23 mouse cellular contexts compared by ENCODE assay signal in the genomic region with DNA sequence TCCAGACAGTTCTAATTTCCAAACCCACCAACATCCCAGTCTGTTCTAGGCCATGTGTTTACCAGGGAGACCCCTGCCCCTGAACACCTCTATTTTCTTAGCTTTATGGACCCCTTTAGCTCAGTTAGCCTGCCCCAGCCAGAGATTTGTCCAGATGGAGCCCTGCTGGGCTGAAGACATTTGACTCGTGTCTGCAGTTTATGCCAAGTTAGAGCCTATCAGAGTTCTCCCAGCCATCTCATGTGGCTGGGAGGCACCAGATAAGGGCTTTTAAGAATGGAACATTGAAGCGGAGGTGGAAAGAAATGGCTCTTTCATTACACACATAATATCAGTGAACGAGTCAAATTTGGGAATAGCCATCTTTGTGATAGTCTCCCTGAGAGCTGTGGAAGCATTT. TPM values are rescaled to one million over a fixed set of nuclear protein-coding genes. Genes with fewer than 3 reads are reported as not detected.
DNase-seq lines count a peak whose midpoint lies in the region; ATAC-seq lines count a peak whose summit lies in the region.
"Had no signal": no experiment of that assay in that cellular context is flagged by ENCODE, and none has a peak within 500 bp of the region (broad histone marks: within the 10 kb centered on the region; RNA-seq: fewer than 3 reads in every experiment).

No protein-coding gene starts in this region.

- peak; percentile 77 for ATAC-seq in liver, embryonic 13.5 days (ENCODE audit: low read depth)
- ATAC-seq: intestine, postnatal 0 days had no signal

- peak overlapping the region; percentile 58 for H3K4me2 ChIP-seq in liver, embryonic 13.5 days
- H3K4me2 ChIP-seq: embryonic facial prominence, embryonic 13.5 days; hindbrain, embryonic 15.5 days; kidney, embryonic 15.5 days; limb, embryonic 12.5 days; lung, embryonic 14.5 days; midbrain, embryonic 11.5 days had no signal

- no peaks in the 10 kb centered on the region for H3K36me3 ChIP-seq in erythroblast, embryonic 14.5 days (ENCODE audit: control insufficient read depth)
- no peaks in the 10 kb centered on the region for H3K36me3 ChIP-seq in liver, embryonic 13.5 days
- H3K36me3 ChIP-seq: embryonic facial prominence, embryonic 13.5 days; hindbrain, embryonic 15.5 days; kidney, embryonic 15.5 days; limb, embryonic 12.5 days had no signal

- 15% methylated on average over 3 of the region's 3 CpGs for WGBS in liver, embryonic 13.5 days (ENCODE audit: insufficient replicate concordance)

- H3K4me3 ChIP-seq in erythroblast, embryonic 14.5 days (replicated peaks) = peak overlapping the region; percentile 30
- H3K4me3 ChIP-seq in liver, embryonic 13.5 days (replicated peaks) = no peak overlapping the region
- H3K4me3 ChIP-seq: embryonic facial prominence, embryonic 13.5 days; heart, adult 2 months; hindbrain, embryonic 15.5 days; kidney, embryonic 15.5 days; limb, embryonic 12.5 days had no signal

- H3K9ac ChIP-seq in liver, embryonic 13.5 days = peak overlapping the region; percentile 49; the same call in 1 of the 2 replicates
- H3K9ac ChIP-seq: embryonic facial prominence, embryonic 13.5 days; hindbrain, embryonic 15.5 days; kidney, embryonic 15.5 days; limb, embryonic 12.5 days; lung, embryonic 14.5 days had no signal

- no peaks in the 10 kb centered on the region for H3K9me3 ChIP-seq in erythroblast, embryonic 14.5 days (ENCODE audit: control insufficient read depth, low read length)
- no peaks in the 10 kb centered on the region for H3K9me3 ChIP-seq in liver, embryonic 13.5 days (replicated peaks)
- H3K9me3 ChIP-seq: embryonic facial prominence, embryonic 13.5 days; hindbrain, embryonic 15.5 days; kidney, embryonic 15.5 days; limb, embryonic 12.5 days had no signal

- H3K4me1 ChIP-seq in erythroblast, embryonic 14.5 days (ENCODE audit: control insufficient read depth) = peaks cover 69% of the 10 kb centered on the region
- H3K4me1 ChIP-seq in liver, embryonic 13.5 days (replicated peaks) = peaks cover 65% of the 10 kb centered on the region
- H3K4me1 ChIP-seq: embryonic facial prominence, embryonic 13.5 days; limb, embryonic 12.5 days had no signal

- peaks cover 4% of the 10 kb centered on the region for H3K27me3 ChIP-seq in erythroblast, embryonic 14.5 days (ENCODE audit: control insufficient read depth)
- H3K27me3 ChIP-seq in liver, embryonic 13.5 days = peaks cover 6% of the 10 kb centered on the region; the same call in 1 of the 2 replicates
- H3K27me3 ChIP-seq: hindbrain, embryonic 15.5 days; kidney, embryonic 15.5 days; limb, embryonic 12.5 days had no signal

- peak; percentile 12 for DNase-seq in spleen, adult 12 weeks (ENCODE audit: low spot score)
- no peak for DNase-seq in spleen, adult 18-20 months
- peak; percentile 65 for DNase-seq in liver, embryonic 13.5 days
- DNase-seq in urinary bladder, postnatal 4 days (ENCODE audit: low spot score in 2 of 2) = no peak
- no peak for DNase-seq in lung, postnatal 4 days
- DNase-seq in cerebellum, postnatal 14 days = no peak
- DNase-seq: cerebellum, adult 9-10 months; heart, adult 2 months; heart, postnatal 36 days; kidney, postnatal 4 days; lung, embryonic 14.5 days; lung, postnatal 36 days; right cerebral cortex, postnatal 4 days; thymus, adult 18-20 months; thymus, postnatal 4 days had no signal

- peak overlapping the region; percentile 91 for H3K27ac ChIP-seq in liver, embryonic 13.5 days
- H3K27ac ChIP-seq: embryonic facial prominence, embryonic 13.5 days; heart, adult 2 months; hindbrain, embryonic 15.5 days; kidney, embryonic 15.5 days; limb, embryonic 12.5 days had no signal

RNA-seq across cellular contexts. Expression of gene Casq2, which starts 57.3 kb away (rescaled TPM):
- not detected in 2 replicates for polyA plus RNA-seq in erythroblast, embryonic 14.5 days (2012)
- 1.9 and 2.0 TPM in 2 replicates for polyA plus RNA-seq in liver, embryonic 13.5 days (2015; fragmentation: Nextera tagmentation; extraction: Ambion mirVana)
- polyA plus RNA-seq: forebrain, embryonic 11.5 days; midbrain, embryonic 11.5 days had no signal

Comparison
In these comparisons a context has a peak if more than half of its experiments do, and no peak if none do; other contexts are left out.
1. DNase-seq: peak in spleen, adult 12 weeks (single experiment) and liver, embryonic 13.5 days (single experiment); none in spleen, adult 18-20 months (0 of 2), urinary bladder, postnatal 4 days (0 of 2), lung, postnatal 4 days (0 of 2) and cerebellum, postnatal 14 days (0 of 2).